Mouse (Mus musculus): ENCODE results near the gene Rdh16f1.
"Not testable (repeated sequence)": the region's sequence is repeated elsewhere in the genome, so short reads cannot be mapped to it uniquely, and the experiment has no call there.

Rdh16f1 gene

GRCm38 (mm10) chr10:127748847-127749612 is 10.6 kb upstream of the Rdh16f1 start:
- DNase-seq (ENCODE audit: low read depth, low spot score): no peak

- DNase-seq (ENCODE audit: low read depth, low spot score): no peak
These were observed 9.3 kb upstream of the Rdh16f1 start for GRCm38 (mm10) chr10:127750136-127750777.

GRCm38 (mm10) chr10:127751548-127751947 is 8.0 kb upstream of the Rdh16f1 start, which contains the start of gene Gpr182:
TSS of gene Gpr182 (minus strand) at chr10:127751732.
- DNase-seq (ENCODE audit: low read depth, low spot score): no peak

GRCm38 (mm10) chr10:127754566-127755166 is 4.9 kb upstream of the Rdh16f1 start:
- no peak for DNase-seq (ENCODE audit: low read depth, low spot score)

GRCm38 (mm10) chr10:127755246-127755645 is 4.3 kb upstream of the Rdh16f1 start:
- no peak for DNase-seq (ENCODE audit: low read depth, low spot score)

GRCm38 (mm10) chr10:127755770-127756468 is 3.7 kb upstream of the Rdh16f1 start:
- no peak for DNase-seq (ENCODE audit: low read depth, low spot score)

- not testable (repeated sequence) for DNase-seq (ENCODE audit: low read depth, low spot score)
These were observed 3.3 kb downstream of the Rdh16f1 start for GRCm38 (mm10) chr10:127762926-127763325.

- no peak for DNase-seq (ENCODE audit: low read depth, low spot score)
These were observed 4.5 kb downstream of the Rdh16f1 start for GRCm38 (mm10) chr10:127763914-127764680.

- no peak for DNase-seq (ENCODE audit: low read depth, low spot score)
These were observed 7.0 kb downstream of the Rdh16f1 start for GRCm38 (mm10) chr10:127766564-127766963.

- no peak for DNase-seq (ENCODE audit: low read depth, low spot score)
These were observed 16.4 kb downstream of the Rdh16f1 start, which contains the start of gene Rdh9 for GRCm38 (mm10) chr10:127776011-127776410. TSS of gene Rdh9 (plus strand) at chr10:127776386.

GRCm38 (mm10) chr10:127782321-127782720 is 22.7 kb downstream of the Rdh16f1 start:
- DNase-seq (ENCODE audit: low read depth, low spot score): not testable (repeated sequence)

- not testable (repeated sequence) for DNase-seq (ENCODE audit: low read depth, low spot score)
These were observed 25.8 kb downstream of the Rdh16f1 start for GRCm38 (mm10) chr10:127785411-127785810.

GRCm38 (mm10) chr10:127799295-127799694 is 39.7 kb downstream of the Rdh16f1 start:
- DNase-seq (ENCODE audit: low read depth, low spot score): no peak

GRCm38 (mm10) chr10:127800891-127801290 is 41.3 kb downstream of the Rdh16f1 start, which contains the start of gene Rdh16:
TSS of gene Rdh16 (plus strand) at chr10:127801152.
- DNase-seq (ENCODE audit: low read depth, low spot score): no peak

- DNase-seq (ENCODE audit: low read depth, low spot score): no peak
These were observed 42.0 kb downstream of the Rdh16f1 start for GRCm38 (mm10) chr10:127801612-127802011.

- no peak for DNase-seq (ENCODE audit: low read depth, low spot score)
These were observed 42.6 kb downstream of the Rdh16f1 start for GRCm38 (mm10) chr10:127802236-127802635.

- DNase-seq (ENCODE audit: low read depth, low spot score): no peak
These were observed 44.8 kb downstream of the Rdh16f1 start for GRCm38 (mm10) chr10:127804416-127804815.

- DNase-seq (ENCODE audit: low read depth, low spot score): no peak
These were observed 56.3 kb downstream of the Rdh16f1 start for GRCm38 (mm10) chr10:127815888-127816287.

GRCm38 (mm10) chr10:127817268-127817910 is 57.8 kb downstream of the Rdh16f1 start:
- not testable (repeated sequence) for DNase-seq (ENCODE audit: low read depth, low spot score)

- DNase-seq (ENCODE audit: low read depth, low spot score): not testable (repeated sequence)
These were observed 62.2 kb downstream of the Rdh16f1 start for GRCm38 (mm10) chr10:127821806-127822205.
